20 mouse cellular contexts compared by ENCODE assay signal in the genomic region with DNA sequence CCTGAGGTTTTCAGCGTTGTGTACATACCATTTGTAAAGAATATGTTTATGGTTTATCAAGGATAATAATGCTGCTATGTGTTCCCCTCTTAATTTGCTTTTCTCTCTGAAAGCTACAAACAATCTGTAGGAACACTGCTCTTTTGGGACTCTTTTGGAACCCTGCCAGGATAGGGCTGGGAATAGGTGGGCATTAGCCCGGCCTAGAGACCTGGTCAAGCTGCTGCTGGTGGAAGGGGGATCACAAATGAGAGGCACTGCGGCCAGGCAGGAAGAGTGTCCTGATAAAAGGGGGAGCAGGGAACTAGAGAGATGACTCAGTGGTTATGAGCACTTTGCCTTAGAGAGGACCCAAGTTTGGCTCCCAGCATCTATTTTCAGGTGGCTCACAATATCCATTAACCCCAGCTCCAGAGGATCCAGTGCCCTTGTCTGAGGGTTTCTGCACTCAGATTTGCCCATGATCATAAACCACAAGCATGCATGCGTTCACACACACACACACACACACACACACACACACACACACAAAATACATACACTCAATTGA.
"Had no signal": no experiment of that assay in that cellular context is flagged by ENCODE, and none has a peak within 500 bp of the region (broad histone marks: within the 10 kb centered on the region; RNA-seq: fewer than 3 reads in every experiment).

No protein-coding gene starts in this region.

- H3K4me3 ChIP-seq: heart, embryonic 13.5 days; heart, embryonic 15.5 days; layer of hippocampus, adult 2 months; left cerebral cortex, adult 2 months; limb, embryonic 13.5 days; limb, embryonic 15.5 days; liver, embryonic 12.5 days had no signal

- H3K27me3 ChIP-seq: heart, embryonic 13.5 days; heart, embryonic 15.5 days; limb, embryonic 13.5 days; limb, embryonic 15.5 days; liver, embryonic 12.5 days had no signal

- H3K9me3 ChIP-seq: heart, embryonic 13.5 days; heart, embryonic 15.5 days; limb, embryonic 13.5 days; limb, embryonic 15.5 days; liver, embryonic 12.5 days had no signal

- DNase-seq: gastrocnemius, postnatal 14 days; gastrocnemius, postnatal 36 days; heart, adult 18-20 months; heart, postnatal 14 days; heart, postnatal 36 days; kidney, adult 11 months; kidney, adult 2 months; kidney, postnatal 10 days; kidney, postnatal 25 days; kidney, postnatal 4 days; left cerebral cortex, postnatal 4 days had no signal

- H3K36me3 ChIP-seq: heart, embryonic 15.5 days; liver, embryonic 12.5 days had no signal

- ATAC-seq: hindbrain, postnatal 0 days; intestine, embryonic 16.5 days; liver, embryonic 12.5 days had no signal

- H3K4me1 ChIP-seq: heart, embryonic 13.5 days; heart, embryonic 15.5 days; limb, embryonic 13.5 days; limb, embryonic 15.5 days; liver, embryonic 12.5 days had no signal
